Mouse (Mus musculus) E14TG2a.4 (cell line): ENCODE measurements around the gene Jrkl.

Experiments
- CTCF ChIP-seq: conservative IDR thresholded peaks from 2 replicates; pipeline ENCODE4 v1.5.1; 2014; ENCODE audit warnings: low read length
- NANOG ChIP-seq: IDR thresholded peaks from 2 replicates; pipeline ENCODE4 v1.6.1; 2014; ENCODE audit warnings: borderline replicate concordance, low read length, mixed read lengths
- POU5F1 ChIP-seq: IDR thresholded peaks from 2 replicates; pipeline ENCODE4 v1.6.1; 2014; ENCODE audit warnings: low read length, borderline replicate concordance

- TF ChIP-seq CTCF (no peak), POU5F1 (no peak), NANOG (no peak)
Measured at GRCm38 (mm10) chr9:13248104-13248503, 2.5 kb upstream of the Jrkl start.
